Mouse (Mus musculus): Measurements from ENCODE around the gene Bnip3. TPM values are rescaled to one million over a fixed set of nuclear protein-coding genes. Genes with fewer than 3 reads are reported as not detected.
A peak's percentile ranks its signal among the peaks of the same experiment; 100 is the strongest.

Bnip3 gene
- total RNA-seq, 2 experiments from 2014 or later, result 106 to 113 TPM

GRCm38 (mm10) chr7:138907043-138907442, 2.3 kb downstream of the Bnip3 start:
- peak in 1 of 2 experiments; percentile 13 for DNase-seq (ENCODE audit: low spot score in 2 of 2)

- no peak for DNase-seq (ENCODE audit: low spot score in 2 of 2)
Observed at GRCm38 (mm10) chr7:138906441-138906840, 2.9 kb downstream of the Bnip3 start.

- DNase-seq (ENCODE audit: low spot score in 2 of 2), result no peak
Observed at GRCm38 (mm10) chr7:138903886-138904435, 5.4 kb downstream of the Bnip3 start.

GRCm38 (mm10) chr7:138898743-138899142, 10.6 kb downstream of the Bnip3 start:
- no peak for DNase-seq (ENCODE audit: low spot score in 2 of 2)

- DNase-seq (ENCODE audit: low spot score in 2 of 2), result no peak
Observed at GRCm38 (mm10) chr7:138898122-138898521, 11.2 kb downstream of the Bnip3 start.

GRCm38 (mm10) chr7:138885365-138886289, 23.7 kb downstream of the Bnip3 start:
- no peak for DNase-seq (ENCODE audit: low spot score in 2 of 2)

- DNase-seq (ENCODE audit: low spot score in 2 of 2), result no peak
Observed at GRCm38 (mm10) chr7:138883724-138884123, 25.6 kb downstream of the Bnip3 start.

- no peak for DNase-seq (ENCODE audit: low spot score in 2 of 2)
Observed at GRCm38 (mm10) chr7:138875031-138875430, 34.3 kb downstream of the Bnip3 start.

GRCm38 (mm10) chr7:138872956-138873355, 36.4 kb downstream of the Bnip3 start:
- DNase-seq (ENCODE audit: low spot score in 2 of 2), result no peak

GRCm38 (mm10) chr7:138868316-138868715, 41.0 kb downstream of the Bnip3 start:
- DNase-seq (ENCODE audit: low spot score in 2 of 2), result no peak

- DNase-seq (ENCODE audit: low spot score in 2 of 2), result no peak
Observed at GRCm38 (mm10) chr7:138867286-138867685, 42.0 kb downstream of the Bnip3 start.

- no peak for DNase-seq (ENCODE audit: low spot score in 2 of 2)
Observed at GRCm38 (mm10) chr7:138864776-138865175, 44.5 kb downstream of the Bnip3 start.

- no peak for DNase-seq (ENCODE audit: low spot score in 2 of 2)
Observed at GRCm38 (mm10) chr7:138863950-138864572, 45.3 kb downstream of the Bnip3 start.

GRCm38 (mm10) chr7:138856670-138857069, 52.6 kb downstream of the Bnip3 start:
- no peak for DNase-seq (ENCODE audit: low spot score in 2 of 2)

GRCm38 (mm10) chr7:138854201-138854600, 55.1 kb downstream of the Bnip3 start:
- DNase-seq (ENCODE audit: low spot score in 2 of 2), result no peak

- DNase-seq (ENCODE audit: low spot score in 2 of 2), result no peak
Observed at GRCm38 (mm10) chr7:138853417-138854031, 55.8 kb downstream of the Bnip3 start.

GRCm38 (mm10) chr7:138850083-138850482, 59.2 kb downstream of the Bnip3 start:
- DNase-seq (ENCODE audit: low spot score in 2 of 2), result no peak

GRCm38 (mm10) chr7:138848028-138848920, 61.0 kb downstream of the Bnip3 start:
- DNase-seq (ENCODE audit: low spot score in 2 of 2), result no peak

GRCm38 (mm10) chr7:138847316-138848027, 61.8 kb downstream of the Bnip3 start:
- DNase-seq (ENCODE audit: low spot score in 2 of 2), result no peak

- DNase-seq (ENCODE audit: low spot score in 2 of 2), result peak in 1 of 2 experiments; percentile 38
Observed at GRCm38 (mm10) chr7:138846502-138846991, 62.8 kb downstream of the Bnip3 start.

Measured in layer of hippocampus, postnatal 10 days (tissue).